Mouse (Mus musculus) ovary, postnatal 14 days (tissue): Measurements from ENCODE around the gene Wdr17.

ENCODE experiments used
- DNase-seq: peaks from one replicate; pipeline ENCODE4 v3.0.0; 2022; ENCODE audit warnings: low spot score

The Wdr17 gene

GRCm38 (mm10) chr8:54886987-54887785, at the start of gene Wdr17:
Gene Wdr17 (minus strand): TSS chr8:54887184.
- no peak for DNase-seq

DNA sequence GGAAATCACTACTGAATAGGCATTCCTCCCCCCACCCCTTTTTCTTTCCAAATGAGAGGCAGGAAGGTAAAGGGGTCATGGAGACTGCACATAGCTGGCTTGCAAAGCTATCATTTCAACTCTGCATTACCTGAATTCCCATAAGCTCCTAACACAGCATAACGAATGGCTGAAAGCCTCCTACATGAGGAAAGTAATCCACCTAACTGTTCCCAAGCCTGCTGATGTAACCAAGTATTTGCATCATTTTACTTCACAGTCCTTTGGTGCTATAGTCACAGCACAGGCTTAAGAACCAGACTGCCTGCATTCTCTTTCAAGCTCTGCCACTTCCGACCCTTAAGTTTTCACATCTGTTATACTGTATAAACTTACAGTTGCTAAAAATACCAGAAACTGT, 45.3 kb upstream of the Wdr17 start:
- no peak for DNase-seq

DNA sequence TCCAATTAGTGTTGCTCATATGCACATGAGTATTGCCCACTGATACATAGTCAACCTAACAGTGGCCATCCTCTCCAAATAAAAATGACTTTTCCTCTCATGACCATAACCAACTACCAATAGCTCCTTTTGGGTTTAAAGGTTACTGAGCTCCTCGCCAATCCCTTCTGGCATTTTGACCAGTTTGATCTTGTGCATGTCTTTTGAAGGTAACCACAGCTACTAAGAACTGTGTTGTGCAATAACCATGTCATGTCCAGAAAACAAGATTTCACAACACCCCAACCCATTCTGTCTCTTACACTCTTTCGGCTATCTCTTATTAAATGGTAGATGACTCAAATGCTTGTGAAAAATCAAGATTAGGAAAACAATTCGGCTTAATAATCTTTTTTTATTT, 38.0 kb upstream of the Wdr17 start:
- no peak for DNase-seq

- no peak for DNase-seq
These were observed 35.3 kb upstream of the Wdr17 start for GRCm38 (mm10) chr8:54922160-54922855.

- no peak for DNase-seq
These were observed 30.7 kb upstream of the Wdr17 start for GRCm38 (mm10) chr8:54917710-54918109.

DNA sequence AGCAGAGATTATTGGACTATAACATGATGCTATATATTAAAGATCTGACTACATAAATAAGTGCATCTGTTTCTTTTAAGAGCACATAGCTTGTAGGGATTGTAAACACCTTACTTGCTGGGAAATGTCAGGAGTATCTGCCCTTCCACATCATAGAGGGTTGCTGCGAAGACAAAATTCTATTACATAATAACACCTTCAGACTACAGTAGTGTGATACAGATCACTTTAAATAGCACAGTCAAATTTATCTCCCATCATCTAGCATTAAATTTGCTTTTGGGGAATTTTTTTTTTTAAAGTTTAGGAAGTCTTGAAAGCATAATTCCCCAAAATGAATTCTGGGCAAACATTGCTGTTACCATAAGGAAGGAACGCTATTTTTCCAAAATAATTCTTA, 25.9 kb upstream of the Wdr17 start:
- no peak for DNase-seq

DNA sequence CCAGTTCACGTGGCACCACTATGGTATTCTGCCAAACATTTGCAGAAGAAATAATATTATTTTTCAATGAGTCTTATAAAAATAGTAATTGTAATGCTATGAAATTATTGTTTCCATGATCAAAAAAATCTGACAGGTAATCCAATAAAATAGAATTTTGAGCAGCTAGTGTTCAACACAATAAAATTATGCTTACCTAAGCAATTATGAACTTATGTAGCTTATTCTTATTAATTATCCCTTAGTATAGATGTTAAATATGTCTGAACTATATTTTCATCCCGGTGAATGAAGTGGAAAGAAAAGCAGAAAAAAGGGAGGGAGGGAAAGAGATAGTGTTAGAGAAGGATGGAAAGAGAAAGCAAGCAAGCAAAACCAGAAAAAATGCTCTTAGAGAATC, 12.5 kb upstream of the Wdr17 start:
- no peak for DNase-seq

- no peak for DNase-seq
These were observed 7.8 kb upstream of the Wdr17 start for GRCm38 (mm10) chr8:54894637-54895322.

DNA sequence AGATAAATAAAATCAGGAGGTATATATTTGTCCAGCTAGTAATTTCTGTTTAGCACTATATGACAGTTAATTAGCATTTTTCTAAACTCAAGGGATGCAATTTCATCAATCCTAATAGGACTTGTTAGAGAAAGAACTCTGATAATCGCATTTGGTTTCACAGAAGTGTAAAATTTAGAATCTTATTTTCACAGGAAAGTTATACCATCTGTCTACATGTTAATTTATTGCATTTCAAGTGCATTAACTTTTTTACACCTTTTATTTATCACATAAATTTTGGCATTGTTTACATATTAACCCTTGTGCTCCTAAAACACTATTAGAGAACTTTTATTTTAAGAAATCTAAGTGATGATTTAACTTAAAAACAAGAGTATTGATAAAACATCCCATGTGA, 7.2 kb upstream of the Wdr17 start:
- no peak for DNase-seq

DNA sequence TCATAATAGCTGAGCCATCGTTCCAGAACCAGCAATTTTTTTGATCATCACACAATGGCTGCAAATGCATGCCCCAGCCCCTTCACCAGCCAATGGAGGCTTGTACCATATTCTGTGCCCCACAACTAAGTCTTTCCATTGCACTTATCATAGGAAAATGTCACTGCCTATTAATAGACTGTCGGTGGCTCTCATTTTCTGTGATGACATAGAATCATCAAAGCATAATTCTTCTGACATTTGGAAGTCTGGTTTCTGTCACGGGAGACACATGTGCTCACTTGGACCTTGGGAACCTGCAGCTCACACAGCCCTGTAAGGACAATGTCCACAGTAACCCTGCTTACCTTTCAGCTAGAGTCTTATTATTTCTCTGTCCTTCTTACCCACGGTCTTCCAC, 424 bp downstream of the Wdr17 start:
- DNase-seq = no peak

DNA sequence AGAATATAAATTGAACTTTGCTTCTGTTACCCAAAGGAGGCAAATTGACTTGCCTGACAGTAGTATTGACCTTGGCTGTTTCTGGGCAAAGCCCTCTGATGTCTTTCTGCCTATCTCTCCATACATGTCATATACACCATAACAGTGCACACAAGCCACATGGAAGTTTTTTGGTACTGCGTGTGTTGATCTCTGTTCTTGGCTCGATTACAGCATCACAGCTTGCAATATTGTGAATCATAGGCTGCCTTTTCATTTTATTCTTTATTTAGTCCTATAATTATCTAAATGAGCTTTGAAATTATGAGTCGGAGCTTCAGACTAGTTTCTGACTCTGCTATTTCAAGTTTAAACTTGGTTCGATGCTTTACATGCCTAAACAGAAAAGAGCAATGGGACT, 10.5 kb downstream of the Wdr17 start:
- DNase-seq = no peak

GRCm38 (mm10) chr8:54864761-54865064, 22.3 kb downstream of the Wdr17 start:
- DNase-seq = no peak

DNA sequence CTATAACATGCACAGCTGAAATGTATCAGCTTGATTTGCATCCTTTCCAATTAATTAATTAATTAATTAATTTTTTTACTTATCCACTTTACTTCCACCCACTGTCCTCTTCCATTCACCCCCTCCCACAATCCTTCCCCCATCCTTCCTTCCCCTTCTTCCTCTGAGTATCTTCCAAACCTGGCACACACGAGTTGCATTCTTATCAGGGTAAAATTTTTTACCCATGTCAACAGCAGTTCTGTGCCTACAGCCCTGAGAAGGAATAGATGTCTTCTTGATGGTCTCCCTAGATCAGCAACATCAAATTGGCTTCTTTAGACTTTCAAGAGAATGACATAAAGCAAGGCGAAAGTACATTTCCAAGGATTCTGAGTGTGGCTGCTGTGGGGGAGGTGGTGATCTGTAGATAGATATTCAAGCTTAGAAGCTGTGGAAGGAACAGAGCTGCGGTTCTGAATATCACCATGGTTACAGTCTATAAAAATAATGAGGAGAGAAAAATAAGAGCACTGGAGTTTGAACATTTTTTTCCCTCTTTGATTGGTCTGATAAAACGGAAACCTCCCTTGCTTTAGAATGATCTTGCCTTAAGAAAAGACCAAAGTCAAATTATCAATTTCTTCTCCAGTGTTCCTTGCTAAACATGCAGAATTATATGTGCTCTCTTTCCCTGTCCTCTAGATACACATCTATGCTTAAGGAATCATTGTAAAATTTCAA, 22.8 kb downstream of the Wdr17 start:
- DNase-seq = no peak

DNA sequence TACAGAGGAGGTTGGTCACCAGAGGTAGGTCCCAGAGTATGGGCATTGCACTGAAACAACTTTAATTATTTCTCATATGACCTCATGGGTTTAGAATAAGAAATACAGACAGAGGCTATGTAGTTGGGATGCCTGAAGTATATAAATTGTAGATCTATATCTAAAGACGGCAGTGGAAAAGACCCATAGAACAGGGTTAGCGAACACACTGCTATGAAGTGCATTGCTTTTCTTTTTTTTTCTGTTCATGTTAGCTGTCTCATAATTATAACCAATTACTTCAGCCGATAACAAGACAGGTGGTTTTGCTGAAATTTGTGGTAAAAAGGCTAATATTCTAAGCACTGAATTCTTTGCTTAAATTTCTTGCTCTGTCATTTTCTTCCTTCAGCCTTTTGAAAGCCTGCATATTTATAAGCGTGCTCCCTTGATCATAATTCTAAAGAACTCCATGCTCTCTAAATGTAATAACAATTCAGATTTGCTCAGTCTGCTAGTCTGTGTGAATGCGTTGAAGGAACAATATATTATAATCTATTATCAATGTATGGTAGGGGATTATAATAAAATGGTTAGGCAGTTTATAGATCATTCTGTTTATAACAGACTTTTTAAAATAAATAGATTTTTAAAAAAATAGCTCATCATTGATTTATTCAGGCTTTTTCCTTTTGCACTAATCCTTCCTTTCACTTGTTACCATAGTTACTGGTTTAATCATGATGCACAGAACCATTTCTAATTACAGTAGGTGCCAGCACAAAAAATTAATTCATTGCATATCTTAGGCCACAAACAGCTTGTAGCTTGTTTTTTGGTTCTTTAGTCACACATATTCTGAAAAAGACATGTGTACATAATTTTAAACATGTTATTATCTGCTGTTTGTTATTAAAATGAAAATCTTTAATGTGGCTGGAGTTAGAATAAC, 50.7 kb downstream of the Wdr17 start:
- DNase-seq = no peak

DNA sequence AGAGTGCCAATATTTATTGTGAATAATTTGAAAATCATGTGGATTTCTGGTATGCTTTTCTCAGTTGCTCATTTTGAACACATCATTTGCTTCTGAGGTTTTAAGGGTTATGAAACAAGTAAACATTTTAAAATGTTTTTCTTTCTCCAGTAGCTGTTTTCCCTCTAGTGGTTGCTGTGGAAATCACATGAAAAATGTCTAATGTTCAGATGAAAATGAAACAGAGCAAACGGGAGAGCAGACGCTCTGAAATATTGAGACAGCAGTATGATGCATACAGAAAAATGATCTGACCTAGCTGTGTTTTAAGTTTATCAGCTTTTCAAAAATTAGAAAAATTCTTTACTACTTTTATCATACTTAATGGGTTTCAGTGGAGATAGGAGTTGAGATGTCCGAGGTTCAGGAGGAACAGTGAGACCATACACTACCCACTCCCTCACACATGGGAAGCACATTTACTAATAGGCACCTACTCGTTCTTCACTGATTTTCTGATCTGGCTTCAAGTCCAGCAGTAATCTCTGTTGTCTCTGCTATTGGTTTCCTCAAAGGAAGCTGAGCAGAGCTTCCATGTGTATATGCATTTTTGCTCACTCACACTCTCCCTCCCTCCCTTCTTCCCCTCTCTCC, 57.1 kb downstream of the Wdr17 start:
- DNase-seq = no peak

DNA sequence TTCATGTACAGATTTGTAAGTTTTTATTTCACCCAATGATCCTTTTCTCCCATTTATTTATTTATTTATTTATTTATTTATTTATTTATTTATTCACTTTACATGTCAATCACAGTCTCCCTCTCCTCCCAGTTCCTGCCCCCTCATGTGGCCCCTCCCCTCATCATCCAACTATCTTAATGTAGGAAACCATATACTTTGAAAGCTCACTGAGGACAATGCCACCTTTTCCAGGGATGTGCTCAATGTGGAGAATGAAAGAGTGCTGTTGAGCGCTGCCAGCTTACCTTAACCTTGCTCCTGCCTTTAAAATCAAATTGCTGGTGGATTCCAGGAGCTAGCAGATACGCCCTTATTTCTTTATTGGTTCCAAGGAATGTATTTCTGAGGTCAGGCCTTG, 59.0 kb downstream of the Wdr17 start:
- DNase-seq = no peak

- no peak for DNase-seq
These were observed 64.0 kb downstream of the Wdr17 start for GRCm38 (mm10) chr8:54822956-54823355.

DNA sequence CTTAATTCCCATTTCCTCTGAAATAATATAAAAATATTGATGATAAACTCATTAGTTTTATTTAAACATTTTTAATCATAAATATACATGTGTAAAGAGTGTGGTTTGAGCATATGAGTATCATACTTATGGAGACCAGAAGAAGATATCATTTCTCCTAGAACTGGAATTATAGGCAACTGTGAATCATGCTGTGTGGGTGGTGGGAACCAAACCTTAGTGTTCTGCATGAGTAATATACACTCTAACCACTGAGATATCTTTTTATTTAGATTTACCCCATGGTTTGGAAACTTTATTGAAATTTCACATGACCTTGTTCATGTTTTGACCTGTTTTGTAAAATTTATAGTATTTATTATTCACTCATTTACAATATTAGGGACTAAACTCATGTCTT, 68.3 kb downstream of the Wdr17 start:
- no peak for DNase-seq

GRCm38 (mm10) chr8:54808217-54808616, 78.8 kb downstream of the Wdr17 start:
- DNase-seq = no peak

DNA sequence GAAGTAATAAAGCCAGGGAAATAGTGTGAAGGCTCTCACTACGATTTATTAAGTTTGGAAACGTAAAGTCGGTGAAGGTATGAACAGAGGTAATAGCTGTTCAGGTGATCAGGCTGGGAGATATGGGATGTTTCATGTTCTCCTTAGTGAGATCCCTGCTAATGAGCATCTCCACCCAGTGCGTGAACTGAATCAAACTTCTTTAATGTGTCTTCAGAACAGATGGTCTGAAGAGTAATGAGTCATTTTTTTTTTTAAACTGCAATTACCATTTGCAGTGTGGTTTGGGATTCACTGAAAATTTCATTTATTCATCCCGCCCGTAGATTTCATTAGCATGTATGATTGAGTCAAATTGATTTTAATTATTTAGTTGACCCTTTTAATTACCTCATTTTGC, 80.8 kb downstream of the Wdr17 start:
- no peak for DNase-seq

GRCm38 (mm10) chr8:54792699-54793061, 94.3 kb downstream of the Wdr17 start:
- DNase-seq = no peak
